Mouse (Mus musculus) brown adipose tissue, adult 24 weeks (tissue): ENCODE data around the gene Riok1. TPM values are rescaled to one million over a fixed set of nuclear protein-coding genes. Genes with fewer than 3 reads are reported as not detected.
A peak's percentile ranks its signal among the peaks of the same experiment; 100 is the strongest.

Experiments
- H3K27ac ChIP-seq: fragments of 200-500 bp; replicated peaks from 2 replicates; pipeline ENCODE4 v1.5.1; 2012; ENCODE audit warnings: low read depth, mild to moderate bottlenecking, low read length
- H3K4me1 ChIP-seq: fragments of 200-500 bp; 2 replicates; pipeline ENCODE4 v1.6.1; 2012; ENCODE audit warnings: low read length, mixed read lengths; ENCODE audit not compliant: control insufficient read depth, insufficient read depth, insufficient read length
- H3K4me3 ChIP-seq: fragments of 200-500 bp; 2 replicates; pipeline ENCODE4 v1.5.1; 2012; ENCODE audit warnings: low read depth, mild to moderate bottlenecking, low read length, moderate library complexity; ENCODE audit not compliant: insufficient read depth
- polyA plus RNA-seq: library from polyadenylated mRNA; stranded (reverse); fragments of >200 nt; gene quantifications from 2 replicates; pipeline ENCODE4 v1.2.4, GENCODE M21; 2012; ENCODE audit not compliant: missing spikeins, insufficient read depth, insufficient read length

Riok1 gene
- polyA plus RNA-seq = 8.4 and 12.3 TPM in 2 replicates

DNA sequence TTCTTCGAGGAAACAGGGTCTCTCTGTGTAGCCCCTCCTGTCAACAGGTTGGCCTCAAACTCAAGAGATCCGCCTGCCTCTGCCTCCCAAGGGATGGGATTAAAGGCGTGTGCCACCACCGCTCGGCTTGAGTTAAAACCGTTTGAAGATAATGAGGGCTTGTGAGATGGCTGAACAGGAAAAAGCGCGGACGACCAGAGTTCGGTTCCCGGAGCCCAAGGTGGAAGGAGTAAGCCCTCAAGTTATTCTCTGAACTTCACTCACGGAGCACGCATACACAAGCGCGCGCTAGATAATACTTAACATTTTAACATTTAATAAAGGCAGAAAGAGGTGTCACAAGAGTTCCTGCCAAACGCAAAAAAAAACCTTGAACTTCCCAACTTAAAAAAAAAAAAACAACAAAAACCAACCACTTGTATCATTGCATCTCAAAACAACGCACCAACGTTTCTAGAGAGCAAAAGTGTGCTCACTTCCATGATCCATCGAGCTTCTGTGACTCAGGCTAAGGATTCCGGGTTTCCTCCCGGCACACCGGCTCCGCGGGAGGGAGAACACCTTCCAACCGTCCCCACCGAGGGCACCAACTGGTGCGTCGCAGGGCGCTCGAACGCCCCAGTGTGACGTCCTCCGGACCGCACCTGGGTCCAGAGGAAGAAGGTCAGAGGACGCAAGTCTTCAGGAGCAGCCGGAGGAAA lies at the start of gene Riok1:
Gene Riok1, plus strand, starts transcription at position 653 of the 701 bp plus-strand sequence.
- H3K4me1 ChIP-seq = no peaks in the 10 kb centered on the region
- peak within 1 kb of the TSS; percentile 65 for H3K27ac ChIP-seq
- peak within 1 kb of the TSS; percentile 76 for H3K4me3 ChIP-seq

DNA sequence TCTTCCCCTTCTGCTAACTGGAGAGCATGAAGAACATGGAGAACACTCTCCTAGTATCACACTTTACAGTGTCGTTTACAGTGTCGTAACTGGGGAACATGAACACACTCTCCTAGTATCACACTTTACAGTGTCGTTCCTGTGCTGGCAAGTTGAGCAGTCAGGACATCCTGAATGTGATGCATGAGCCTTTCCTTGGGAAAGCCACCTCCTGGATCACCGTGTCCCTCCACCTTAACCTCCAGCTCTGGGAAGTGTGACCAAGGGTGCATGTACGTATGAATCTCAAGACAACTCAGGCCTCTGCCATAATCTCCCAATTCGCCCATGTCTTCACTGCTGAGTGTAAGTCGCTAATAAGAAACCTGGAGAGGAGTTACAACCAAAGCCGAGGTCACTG lies 47.1 kb upstream of the Riok1 start:
- Histone ChIP-seq H3K27ac (no peak overlapping the region), H3K4me3 (no peak overlapping the region), H3K4me1 (peaks cover 3% of the 10 kb centered on the region; the same call in 1 of the 2 replicates)

- H3K4me1 ChIP-seq = peaks cover 3% of the 10 kb centered on the region; the same call in 1 of the 2 replicates
- H3K4me3 ChIP-seq = peak overlapping the region; percentile 73
- H3K27ac ChIP-seq = no peak overlapping the region
These were observed 44.0 kb upstream of the Riok1 start for GRCm38 (mm10) chr13:37992638-37993371.

- H3K4me3 ChIP-seq = peak overlapping the region; percentile 73
- peak overlapping the region; percentile 43; the same call in 1 of the 2 replicates for H3K27ac ChIP-seq
- H3K4me1 ChIP-seq = peaks cover 3% of the 10 kb centered on the region; the same call in 1 of the 2 replicates
These were observed 43.5 kb upstream of the Riok1 start for GRCm38 (mm10) chr13:37993376-37993703.

DNA sequence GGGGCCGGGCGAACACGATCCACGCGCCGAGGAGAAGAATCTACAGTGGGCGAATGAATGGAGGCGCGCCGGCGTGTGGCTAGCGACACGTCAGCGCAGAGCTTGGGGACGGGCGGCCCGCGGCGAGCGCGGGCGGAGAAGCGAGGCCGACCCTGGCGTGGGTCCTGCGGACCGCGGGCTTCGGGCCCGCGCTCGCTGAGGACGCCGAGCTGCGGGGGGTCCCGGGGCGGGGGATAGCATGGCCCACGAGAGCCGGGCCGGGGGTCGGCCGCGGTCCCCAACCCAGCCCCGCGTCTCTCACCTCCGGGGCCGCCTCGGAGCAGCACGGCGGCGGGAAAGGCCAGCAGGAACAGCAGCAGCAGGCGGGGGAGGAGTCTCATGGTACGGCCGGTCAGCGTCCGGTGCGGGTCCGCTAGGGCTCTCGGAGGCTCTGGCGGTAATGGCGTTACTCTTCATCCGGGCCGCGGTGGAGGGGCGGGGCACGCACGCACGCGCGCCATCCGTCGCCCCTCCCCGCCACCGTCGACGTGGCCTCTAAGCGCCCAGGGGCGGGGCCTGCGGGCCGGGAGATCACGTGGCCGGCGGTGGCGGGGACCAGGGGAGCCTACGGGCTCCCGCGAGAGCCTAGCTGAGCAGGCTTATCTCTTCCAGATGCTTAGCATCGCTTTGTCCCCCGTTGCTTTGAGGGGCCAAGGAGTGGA lies 42.9 kb upstream of the Riok1 start, which contains the start of gene Ssr1:
Gene Ssr1, minus strand, starts transcription at position 514 of the 701 bp plus-strand sequence.
- peak within 1 kb of the TSS; percentile 73 for H3K4me3 ChIP-seq
- peaks cover 3% of the 10 kb centered on the region; the same call in 1 of the 2 replicates for H3K4me1 ChIP-seq

DNA sequence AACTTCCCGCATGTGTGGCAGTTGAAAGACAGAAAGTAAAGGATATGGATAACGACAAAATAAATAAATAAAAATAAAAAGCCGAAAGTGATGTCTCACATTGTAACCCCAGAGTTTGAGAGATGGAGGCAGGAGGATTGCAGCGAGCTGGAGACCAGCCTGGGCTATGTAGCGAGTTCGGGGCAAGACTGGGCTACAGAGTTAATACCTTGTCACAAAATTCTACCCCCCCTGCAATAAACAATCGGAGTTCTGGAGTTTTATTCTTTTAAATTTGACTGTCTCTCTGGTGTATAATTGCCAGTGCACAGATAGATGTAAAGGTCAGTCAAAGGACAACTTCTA lies 42.4 kb upstream of the Riok1 start:
- H3K4me1 ChIP-seq = peaks cover 3% of the 10 kb centered on the region; the same call in 1 of the 2 replicates
- H3K4me3 ChIP-seq = peak overlapping the region; percentile 53
- H3K27ac ChIP-seq = no peak overlapping the region

More for the DNA sequence above, 42.9 kb upstream of the Riok1 start, which contains the start of gene Ssr1:
- peak within 1 kb of the TSS; percentile 43 for H3K27ac ChIP-seq

DNA sequence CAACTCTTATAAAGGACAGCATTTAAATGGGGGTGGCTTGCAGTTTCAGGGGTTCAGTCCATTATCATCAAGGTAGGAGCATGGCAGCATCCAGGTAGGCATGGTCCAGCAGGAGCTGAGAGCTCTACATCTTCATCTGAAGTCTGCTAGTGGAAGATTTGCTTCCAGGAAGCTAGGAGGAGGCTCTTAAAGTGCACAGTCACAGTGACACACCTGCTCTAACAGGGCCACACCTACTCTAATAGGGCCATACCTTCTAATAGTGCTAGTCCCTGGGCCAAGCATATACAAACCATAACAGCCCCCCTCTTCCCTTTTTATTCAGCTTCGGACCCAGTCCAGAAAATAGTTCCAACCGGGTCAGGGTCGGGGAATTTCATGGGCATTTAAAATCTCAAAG lies 37.1 kb upstream of the Riok1 start:
- no peak overlapping the region for H3K27ac ChIP-seq
- no peak overlapping the region for H3K4me3 ChIP-seq
- no peaks in the 10 kb centered on the region for H3K4me1 ChIP-seq

DNA sequence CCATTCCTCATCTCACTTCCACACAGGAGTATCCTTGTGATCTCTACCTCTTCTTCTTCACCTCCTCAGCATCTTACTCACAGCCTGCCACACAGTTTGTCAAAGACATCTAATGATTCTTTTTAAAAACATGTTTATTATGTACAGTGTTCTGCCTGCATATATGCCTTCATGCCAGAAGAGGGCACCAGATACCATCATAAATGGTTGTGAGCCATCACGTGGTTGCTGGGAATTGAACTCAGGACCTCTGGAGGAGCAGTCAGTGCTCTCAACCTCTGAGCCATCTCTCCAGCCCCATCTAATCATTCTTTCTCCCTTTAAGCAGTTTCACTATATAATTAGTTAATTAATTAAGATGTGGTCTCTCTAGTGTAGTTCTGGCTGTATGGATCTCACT lies 34.3 kb upstream of the Riok1 start:
- Histone ChIP-seq H3K4me1 (no peaks in the 10 kb centered on the region), H3K4me3 (no peak overlapping the region), H3K27ac (no peak overlapping the region)

DNA sequence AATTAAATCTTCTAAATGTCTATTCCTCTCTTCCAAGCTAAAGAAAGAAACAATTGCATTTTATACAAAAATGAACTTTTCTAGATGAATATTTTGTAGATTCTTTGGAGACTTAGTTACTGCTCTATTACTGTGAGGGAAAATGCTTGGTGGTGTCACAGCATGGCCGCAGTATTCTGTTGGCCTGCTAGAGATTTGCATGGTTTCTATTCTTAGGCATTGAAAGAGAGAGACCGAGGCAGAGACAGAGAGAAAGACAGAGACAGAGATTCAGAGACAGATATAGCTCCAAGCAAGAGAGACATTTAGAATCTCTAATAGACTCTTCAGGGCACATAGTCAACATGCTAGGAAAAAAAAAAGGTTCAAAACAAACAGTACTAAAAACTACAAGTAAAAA lies 28.8 kb upstream of the Riok1 start:
- no peaks in the 10 kb centered on the region for H3K4me1 ChIP-seq
- no peak overlapping the region for H3K4me3 ChIP-seq
- H3K27ac ChIP-seq = no peak overlapping the region

DNA sequence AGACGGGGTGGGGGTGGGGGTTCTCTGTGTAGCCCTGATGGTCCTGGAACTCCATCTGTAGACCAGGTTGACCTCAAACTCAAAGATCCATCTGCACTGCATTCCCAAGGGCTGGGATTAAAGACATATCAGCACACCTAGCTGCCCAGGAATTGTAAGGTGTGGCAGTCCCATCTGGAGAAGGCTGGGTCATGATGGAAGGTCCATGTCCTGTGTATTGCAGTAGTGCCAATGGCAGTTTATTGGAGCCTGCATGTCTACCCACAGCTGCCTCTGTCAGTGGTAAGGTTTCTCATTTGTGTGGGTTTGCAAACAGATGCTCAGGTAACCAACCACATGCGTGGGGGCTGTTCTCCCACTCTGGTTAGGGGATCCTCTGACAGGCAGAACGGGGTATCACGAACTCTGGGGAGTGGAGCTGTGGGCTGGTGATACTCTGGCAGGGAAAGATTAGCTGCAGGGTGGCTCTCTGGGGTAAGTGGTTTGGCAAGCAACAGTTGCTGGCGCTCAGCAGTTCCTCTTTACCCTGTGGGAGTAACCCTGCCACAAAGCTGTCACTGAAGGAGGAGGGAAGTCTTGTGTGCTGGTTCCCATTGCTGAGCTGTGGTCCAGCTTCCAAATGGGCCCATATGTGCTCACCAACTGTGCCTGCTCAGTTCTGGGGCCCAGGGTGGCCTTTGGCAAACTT lies 26.9 kb upstream of the Riok1 start:
- H3K4me3 ChIP-seq = no peak overlapping the region

GRCm38 (mm10) chr13:38010444-38010910 lies 26.3 kb upstream of the Riok1 start:
- Histone ChIP-seq H3K27ac (no peak overlapping the region), H3K4me1 (no peaks in the 10 kb centered on the region), H3K4me3 (no peak overlapping the region)

More for the DNA sequence above, 26.9 kb upstream of the Riok1 start:
- no peak overlapping the region for H3K27ac ChIP-seq
- no peaks in the 10 kb centered on the region for H3K4me1 ChIP-seq

GRCm38 (mm10) chr13:38012436-38012835 lies 24.4 kb upstream of the Riok1 start:
- H3K4me3 ChIP-seq = no peak overlapping the region
- H3K4me1 ChIP-seq = no peaks in the 10 kb centered on the region
- H3K27ac ChIP-seq = no peak overlapping the region

DNA sequence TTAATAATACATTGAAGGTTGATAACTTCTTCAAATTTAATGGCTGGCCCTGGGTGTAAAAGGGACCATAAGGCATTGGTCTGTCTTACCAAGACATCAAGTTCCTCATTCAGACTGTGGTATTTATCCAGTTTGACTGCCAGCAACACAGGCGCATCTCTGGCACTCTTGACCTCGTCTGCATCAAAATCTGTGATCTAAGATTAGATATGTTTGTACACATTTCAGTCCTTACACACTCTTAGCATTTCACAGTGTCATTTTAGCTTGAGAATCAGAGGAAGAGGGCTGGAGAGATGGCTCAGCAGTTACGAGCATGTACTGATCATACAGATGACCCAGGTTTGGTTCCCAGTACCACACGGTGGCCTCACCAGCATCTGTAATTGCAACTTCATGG lies 21.2 kb upstream of the Riok1 start:
- no peak overlapping the region for H3K4me3 ChIP-seq
- no peak overlapping the region for H3K27ac ChIP-seq
- H3K4me1 ChIP-seq = no peaks in the 10 kb centered on the region

- Histone ChIP-seq H3K4me3 (no peak overlapping the region), H3K27ac (no peak overlapping the region), H3K4me1 (no peaks in the 10 kb centered on the region)
These were observed 18.0 kb upstream of the Riok1 start for GRCm38 (mm10) chr13:38018791-38019190.

DNA sequence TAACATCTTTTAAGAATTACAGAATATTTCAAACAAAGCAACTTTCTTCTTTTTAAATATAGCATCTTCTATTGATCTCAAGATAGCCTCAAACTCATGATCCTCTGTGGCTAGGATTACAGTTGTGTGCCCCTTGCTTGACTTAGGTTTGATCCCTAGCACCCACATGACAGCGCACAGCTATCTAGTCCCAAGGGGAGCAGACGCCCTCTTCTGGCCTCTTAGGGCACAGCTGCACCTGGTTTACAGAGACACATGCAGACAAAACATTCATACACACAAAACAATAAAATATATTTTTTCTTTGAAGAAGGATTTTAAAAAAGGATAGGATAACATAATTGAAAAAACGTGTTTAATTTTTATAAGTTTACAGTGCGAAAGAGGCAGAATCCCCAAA lies 10.9 kb upstream of the Riok1 start:
- Histone ChIP-seq H3K4me1 (no peaks in the 10 kb centered on the region), H3K4me3 (no peak overlapping the region), H3K27ac (no peak overlapping the region)
